Mouse (Mus musculus): ENCODE measurements around the gene Fpr-rs3. TPM values are rescaled to one million over a fixed set of nuclear protein-coding genes. Genes with fewer than 3 reads are reported as not detected.

The Fpr-rs3 gene
- polyA plus RNA-seq (2015; fragmentation: Nextera tagmentation; extraction: Ambion mirVana), result not detected in 2 replicates

GRCm38 (mm10) chr17:20624777-20625176 lies at the start of gene Fpr-rs3:
Gene Fpr-rs3 (minus strand): TSS chr17:20624877.
- H3K9ac ChIP-seq, result no peak within 1 kb of the TSS
- no peak within 1 kb of the TSS for H3K4me3 ChIP-seq (replicated peaks)
- H3K27me3 ChIP-seq (replicated peaks), result no peaks in the 10 kb centered on the region
- H3K27ac ChIP-seq, result no peak within 1 kb of the TSS
- ATAC-seq, result no peak
- no peaks in the 10 kb centered on the region for H3K4me1 ChIP-seq (replicated peaks)
- no peaks in the 10 kb centered on the region for H3K9me3 ChIP-seq
- H3K36me3 ChIP-seq, result no peaks in the 10 kb centered on the region
- no peak within 1 kb of the TSS for H3K4me2 ChIP-seq (replicated peaks)

- 33% methylated on average over 1 of the region's 1 CpGs for WGBS
- no peaks in the 10 kb centered on the region for H3K9me3 ChIP-seq
- no peaks in the 10 kb centered on the region for H3K27me3 ChIP-seq (replicated peaks)
- no peak within 1 kb of the TSS for H3K4me2 ChIP-seq (replicated peaks)
- H3K27ac ChIP-seq, result no peak within 1 kb of the TSS
- H3K36me3 ChIP-seq, result no peaks in the 10 kb centered on the region
- H3K4me3 ChIP-seq (replicated peaks), result no peak within 1 kb of the TSS
- H3K9ac ChIP-seq, result no peak within 1 kb of the TSS
- H3K4me1 ChIP-seq (replicated peaks), result no peaks in the 10 kb centered on the region
- no peak for ATAC-seq
Observed at GRCm38 (mm10) chr17:20596323-20596722, 28.4 kb downstream of the Fpr-rs3 start, which contains the start of gene Vmn2r110. Gene Vmn2r110 (minus strand): TSS chr17:20596423.

Other genes with a start within 250 kb of the Fpr-rs3 start
- not detected in 2 replicates for gene Vmn1r224, start 210.7 kb downstream of the Fpr-rs3 start, polyA plus RNA-seq (2015; fragmentation: Nextera tagmentation; extraction: Ambion mirVana)
- not detected in 2 replicates for gene Vmn2r108, start 143.5 kb downstream of the Fpr-rs3 start, polyA plus RNA-seq (2015; fragmentation: Nextera tagmentation; extraction: Ambion mirVana)
- gene Vmn1r225, start 126.7 kb downstream of the Fpr-rs3 start, polyA plus RNA-seq (2015; fragmentation: Nextera tagmentation; extraction: Ambion mirVana), result not detected in 2 replicates
- not detected in 2 replicates for gene Vmn2r109, start 60.1 kb downstream of the Fpr-rs3 start, polyA plus RNA-seq (2015; fragmentation: Nextera tagmentation; extraction: Ambion mirVana)
- gene Vmn2r110, start 28.5 kb downstream of the Fpr-rs3 start, polyA plus RNA-seq (2015; fragmentation: Nextera tagmentation; extraction: Ambion mirVana), result 0.04 TPM in 1 of 2 replicates, not detected in the other
- gene Vmn1r226, start 58.0 kb upstream of the Fpr-rs3 start, polyA plus RNA-seq (2015; fragmentation: Nextera tagmentation; extraction: Ambion mirVana), result not detected in 2 replicates
- gene Vmn1r227, start 105.0 kb upstream of the Fpr-rs3 start, polyA plus RNA-seq (2015; fragmentation: Nextera tagmentation; extraction: Ambion mirVana), result not detected in 2 replicates
- gene Vmn1r228, start 161.3 kb upstream of the Fpr-rs3 start, polyA plus RNA-seq (2015; fragmentation: Nextera tagmentation; extraction: Ambion mirVana), result not detected in 2 replicates
- gene Vmn1r229, start 186.7 kb upstream of the Fpr-rs3 start, polyA plus RNA-seq (2015; fragmentation: Nextera tagmentation; extraction: Ambion mirVana), result not detected in 2 replicates
- gene Vmn1r230, start 215.6 kb upstream of the Fpr-rs3 start, polyA plus RNA-seq (2015; fragmentation: Nextera tagmentation; extraction: Ambion mirVana), result not detected in 2 replicates